ENCODE assay signal across 8 mouse cellular contexts in genomic region chr19:15924866-15925718, GRCm38 (mm10). TPM values are rescaled to one million over a fixed set of nuclear protein-coding genes. Genes with fewer than 3 reads are reported as not detected.
A peak's percentile ranks its signal among the peaks of the same experiment; 100 is the strongest.
DNase-seq lines count a peak whose midpoint lies in the region; ATAC-seq and TF ChIP-seq lines count a peak whose summit lies in the region.

No protein-coding gene starts in this region.

- H3K27me3 ChIP-seq in G1E (ENCODE audit: insufficient read depth, low read length): no peaks in the 10 kb centered on the region
- no peaks in the 10 kb centered on the region for H3K27me3 ChIP-seq in forebrain, embryonic 14.5 days (replicated peaks; ENCODE audit: control insufficient read depth, insufficient read depth, low read length)
- no peaks in the 10 kb centered on the region for H3K27me3 ChIP-seq in liver, postnatal 0 days (ENCODE audit: insufficient read depth, low read length)
- H3K27me3 ChIP-seq in neural tube, embryonic 13.5 days: peaks cover 7% of the 10 kb centered on the region; the same call in 1 of the 2 replicates

- no peaks in the 10 kb centered on the region for H3K9me3 ChIP-seq in G1E (replicated peaks)
- H3K9me3 ChIP-seq in forebrain, embryonic 14.5 days (replicated peaks; ENCODE audit: control insufficient read depth, low read length): no peaks in the 10 kb centered on the region
- H3K9me3 ChIP-seq in liver, postnatal 0 days (ENCODE audit: low read length): no peaks in the 10 kb centered on the region
- H3K9me3 ChIP-seq in neural tube, embryonic 13.5 days: no peaks in the 10 kb centered on the region

- H3K9ac ChIP-seq in forebrain, embryonic 14.5 days (ENCODE audit: low read length): peak overlapping the region; percentile 75
- H3K9ac ChIP-seq in liver, postnatal 0 days (replicated peaks): peak overlapping the region; percentile 75
- peak overlapping the region; percentile 72 for H3K9ac ChIP-seq in neural tube, embryonic 13.5 days

- no peak for TF ChIP-seq CTCF in G1E (IDR thresholded peaks at IDR 0.05; ENCODE audit: low read depth, low read length)
- TF ChIP-seq CTCF in liver, postnatal 0 days (IDR thresholded peaks at IDR 0.05; ENCODE audit: low read depth): no peak; the same call in 1 of the 2 replicates

- DNase-seq in G1E (ENCODE audit: low spot score): peak; percentile 97
- DNase-seq in cerebellum, adult 11 months: peak; percentile 50
- DNase-seq in forebrain, embryonic 14.5 days (ENCODE audit: low spot score): peak; percentile 97
- peak; percentile 80 to 83 for DNase-seq in heart, postnatal 14 days
- DNase-seq in layer of hippocampus, adult 11-12 months (ENCODE audit: low spot score): peak; percentile 91
- peak; percentile 85 for DNase-seq in liver, postnatal 0 days
- peak; percentile 87 for DNase-seq in telencephalon, adult 2 months (ENCODE audit: low read depth, low spot score)

- peak; percentile 93 for ATAC-seq in G1E (ENCODE audit: extremely low read depth, insufficient number of reproducible peaks, low FRiP score, poor library complexity, severe bottlenecking)
- peak; percentile 97 for ATAC-seq in forebrain, embryonic 14.5 days
- peak; percentile 95 for ATAC-seq in liver, postnatal 0 days
- peak; percentile 99 for ATAC-seq in neural tube, embryonic 13.5 days (ENCODE audit: low read depth)

- H3K4me3 ChIP-seq in G1E (ENCODE audit: low read depth, low read length): peak overlapping the region; percentile 93
- H3K4me3 ChIP-seq in forebrain, embryonic 14.5 days (ENCODE audit: low read depth, low read length): peak overlapping the region; percentile 71
- H3K4me3 ChIP-seq in liver, postnatal 0 days (ENCODE audit: low read depth, low read length): peak overlapping the region; percentile 76
- H3K4me3 ChIP-seq in neural tube, embryonic 13.5 days: peak overlapping the region; percentile 54

- peaks cover 46% of the 10 kb centered on the region for H3K4me1 ChIP-seq in G1E (ENCODE audit: insufficient read depth, low read depth, low read length)
- peaks cover 15% of the 10 kb centered on the region for H3K4me1 ChIP-seq in forebrain, embryonic 14.5 days (ENCODE audit: control insufficient read depth, insufficient read depth, low read length)
- H3K4me1 ChIP-seq in liver, postnatal 0 days (ENCODE audit: insufficient read depth): peaks cover 24% of the 10 kb centered on the region
- H3K4me1 ChIP-seq in neural tube, embryonic 13.5 days (replicated peaks): peaks cover 29% of the 10 kb centered on the region

- peaks cover 17% of the 10 kb centered on the region for H3K36me3 ChIP-seq in G1E (replicated peaks)
- no peaks in the 10 kb centered on the region for H3K36me3 ChIP-seq in forebrain, embryonic 14.5 days (ENCODE audit: control insufficient read depth, insufficient read depth, low read length)
- H3K36me3 ChIP-seq in liver, postnatal 0 days (replicated peaks; ENCODE audit: insufficient read depth, low read length): no peaks in the 10 kb centered on the region
- 0 out of 2 replicates have a peak, but pooled peaks cover 3% of the 10 kb centered on the region for H3K36me3 ChIP-seq in neural tube, embryonic 13.5 days

- peak overlapping the region; percentile 83 for H3K27ac ChIP-seq in forebrain, embryonic 14.5 days (ENCODE audit: low read depth, low read length)
- peak overlapping the region; percentile 83 for H3K27ac ChIP-seq in liver, postnatal 0 days (ENCODE audit: low read depth)
- peak overlapping the region; percentile 84 for H3K27ac ChIP-seq in neural tube, embryonic 13.5 days (replicated peaks)

- peak overlapping the region; percentile 97 for H3K4me2 ChIP-seq in forebrain, embryonic 14.5 days (ENCODE audit: low read length)
- H3K4me2 ChIP-seq in liver, postnatal 0 days (ENCODE audit: low read depth, low read length): peak overlapping the region; percentile 91
- H3K4me2 ChIP-seq in neural tube, embryonic 13.5 days: peak overlapping the region; percentile 81

- intact Hi-C loops in heart, postnatal 14 days (cut with DNase I): no loop called here

- WGBS in forebrain, embryonic 14.5 days: under 1% methylated on average over 43 of the region's 43 CpGs
- 5% methylated on average over 43 of the region's 43 CpGs for WGBS in liver, postnatal 0 days (ENCODE audit: insufficient replicate concordance)
- WGBS in neural tube, embryonic 13.5 days: 2% methylated on average over 43 of the region's 43 CpGs

- no peak for TF ChIP-seq EP300 in liver, postnatal 0 days (IDR thresholded peaks at IDR 0.05; ENCODE audit: low read depth)

RNA-seq across cellular contexts. Expression of gene Psat1, which starts 22.0 kb away (rescaled TPM):
- total RNA-seq in G1E (2014; fragmentation: Nextera tagmentation) (142 and 167 TPM in 2 replicates), G1E (2017) (135 and 146 TPM in 2 replicates)
- polyA plus RNA-seq in G1E (2012): 24.0 and 27.6 TPM in 2 replicates
- 128 and 147 TPM in 2 replicates for polyA plus RNA-seq in forebrain, embryonic 14.5 days (2014; fragmentation: Nextera tagmentation; extraction: Ambion mirVana)
- total RNA-seq in heart, postnatal 14 days (2021): 1 to 10 TPM; 4.8 to 6.3 TPM
- 40.7 and 57.3 TPM in 2 replicates for polyA plus RNA-seq in liver, postnatal 0 days (2015; fragmentation: Nextera tagmentation; extraction: Ambion mirVana)
- polyA plus RNA-seq in neural tube, embryonic 13.5 days (2015; fragmentation: Nextera tagmentation; extraction: Ambion mirVana): 76.2 and 83.5 TPM in 2 replicates

RNA-seq across cellular contexts. Expression of gene Cep78, which starts 59.7 kb away (rescaled TPM):
- 13.8 and 17.3 TPM in 2 replicates for total RNA-seq in G1E (2014; fragmentation: Nextera tagmentation)
- total RNA-seq in G1E (2017): 20.7 and 21.9 TPM in 2 replicates
- 8.6 and 9.9 TPM in 2 replicates for polyA plus RNA-seq in G1E (2012)
- 36.6 and 39.4 TPM in 2 replicates for polyA plus RNA-seq in forebrain, embryonic 14.5 days (2014; fragmentation: Nextera tagmentation; extraction: Ambion mirVana)
- 1 to 10 TPM; 3.2 to 3.7 TPM for total RNA-seq in heart, postnatal 14 days (2021)
- polyA plus RNA-seq in liver, postnatal 0 days (2015; fragmentation: Nextera tagmentation; extraction: Ambion mirVana): 3.8 and 4.8 TPM in 2 replicates
- 40.6 and 42.3 TPM in 2 replicates for polyA plus RNA-seq in neural tube, embryonic 13.5 days (2015; fragmentation: Nextera tagmentation; extraction: Ambion mirVana)

Comparison
In these comparisons a context has a peak if more than half of its experiments do, and no peak if none do; other contexts are left out.
1. Peak in every context shown above with its lines: DNase-seq, ATAC-seq, H3K4me3 ChIP-seq and H3K27ac ChIP-seq.